Mouse (Mus musculus) C2C12 (cell line): ENCODE data around the gene Ccpg1os.

Experiments
- CEBPB ChIP-seq: IDR thresholded peaks from one replicate; pipeline ENCODE4 v1.6.1; 2011; ENCODE audit warnings: low read depth, mild to moderate bottlenecking, control low read depth, moderate library complexity
- CTCF ChIP-seq: IDR thresholded peaks from one replicate; pipeline ENCODE4 v1.5.1; 2011; ENCODE audit not compliant: control insufficient read depth, insufficient read depth, insufficient read length
- FOSL1 ChIP-seq: IDR thresholded peaks from one replicate; pipeline ENCODE4 v1.8.0; 2011; ENCODE audit warnings: mild to moderate bottlenecking, low read length; ENCODE audit not compliant: poor library complexity, insufficient read depth, severe bottlenecking
- MAX ChIP-seq: IDR thresholded peaks from one replicate; pipeline ENCODE4 v1.6.1; 2011; ENCODE audit warnings: mild to moderate bottlenecking, control low read depth
- MYOD1 ChIP-seq: IDR thresholded peaks from one replicate; pipeline ENCODE4 v1.6.1; 2011; ENCODE audit warnings: low read depth; ENCODE audit not compliant: control insufficient read depth, insufficient read length
- MYOG ChIP-seq: IDR thresholded peaks from one replicate; pipeline ENCODE4 v1.6.1; 2011; ENCODE audit not compliant: control insufficient read depth, insufficient read length; ENCODE audit errors: extremely low read depth
- USF1 ChIP-seq: IDR thresholded peaks from one replicate; pipeline ENCODE4 v1.6.1; 2011; ENCODE audit warnings: low read depth, mild to moderate bottlenecking, control low read depth, moderate library complexity

DNA sequence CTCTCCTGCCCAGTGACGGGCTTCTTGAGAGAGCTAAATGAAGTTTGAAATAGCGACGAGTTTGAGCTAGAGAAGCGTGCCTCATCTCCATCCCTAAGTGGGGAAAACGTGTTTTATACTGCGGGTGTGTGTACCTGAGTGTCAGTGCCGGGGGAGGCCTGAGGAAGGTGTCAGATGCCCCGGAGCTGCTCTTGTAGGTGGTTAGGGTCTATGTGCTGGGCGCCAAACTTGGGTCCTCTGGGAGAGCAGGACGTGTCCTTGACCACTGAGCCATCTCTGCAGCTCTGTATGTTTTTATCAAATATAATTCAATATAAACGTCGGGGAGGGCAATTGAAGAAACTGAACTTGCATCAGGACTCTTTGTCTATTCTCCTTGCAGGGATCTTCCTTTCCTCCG lies 40.9 kb downstream of the Ccpg1os start:
- TF ChIP-seq CEBPB (no peak), CTCF (no peak), MAX (no peak), MYOD1 (no peak), MYOG (no peak), FOSL1 (no peak), USF1 (no peak)
